Mouse (Mus musculus) CH12.LX (cell line): ENCODE measurements around the gene Fbxo11. TPM values are rescaled to one million over a fixed set of nuclear protein-coding genes. Genes with fewer than 3 reads are reported as not detected.
"Not testable (repeated sequence)": the region's sequence is repeated elsewhere in the genome, so short reads cannot be mapped to it uniquely, and the experiment has no call there.

Experiments
- DNase-seq: peaks from one replicate; pipeline ENCODE4 v3.0.0-alpha.2; 2013; ENCODE audit errors: extremely low read depth
- H3K27ac ChIP-seq: 2 replicates; pipeline ENCODE4 v1.5.1; 2012; ENCODE audit warnings: low read depth, mild to moderate bottlenecking, control low read depth, moderate library complexity; ENCODE audit not compliant: insufficient read depth
- H3K27me3 ChIP-seq: replicated peaks from 2 replicates; pipeline ENCODE3; 2012; ENCODE audit warnings: inconsistent platforms
- H3K36me3 ChIP-seq, 2 experiments: replicated peaks in 1 of 2; 2 replicates each; pipeline versions ENCODE3 to v1.6.1; 2012; ENCODE audit warnings: inconsistent platforms in 1 of 2, low read length in 1 of 2, mild to moderate bottlenecking in 1 of 2, mixed read lengths in 1 of 2, moderate library complexity in 1 of 2; ENCODE audit not compliant: control insufficient read depth in 1 of 2, insufficient read depth in 1 of 2
- H3K4me1 ChIP-seq, 2 experiments: 2 replicates each; pipeline ENCODE4 v1.6.1; 2012; ENCODE audit warnings: inconsistent platforms in 1 of 2, moderate library complexity in 1 of 2; ENCODE audit not compliant: insufficient read depth in 2 of 2, control insufficient read depth in 1 of 2
- H3K4me2 ChIP-seq: 2 replicates; pipeline ENCODE4 v1.6.1; 2012; ENCODE audit warnings: low read depth, mild to moderate bottlenecking, control low read depth; ENCODE audit not compliant: poor library complexity, insufficient read depth, severe bottlenecking
- H3K4me3 ChIP-seq, 3 experiments: fragments of 150-350 bp in 1 of 3; sonication (generic) in 1 of 3; replicated peaks in 1 of 3; 2 replicates each; pipeline versions ENCODE3 to v1.5.1; 2011 to 2012; ENCODE audit warnings: low read depth in 2 of 3, low read length in 2 of 3, mild to moderate bottlenecking in 2 of 3, moderate library complexity in 2 of 3, control low read depth in 1 of 3, improper control_type of control experiment in 1 of 3, inconsistent platforms in 1 of 3, mixed read lengths in 1 of 3; ENCODE audit not compliant: poor library complexity in 1 of 3
- H3K79me2 ChIP-seq: replicated peaks from 2 replicates; pipeline ENCODE4 v1.6.1; 2012; ENCODE audit warnings: mild to moderate bottlenecking, moderate library complexity; ENCODE audit not compliant: control insufficient read depth, poor library complexity, insufficient read depth, severe bottlenecking; ENCODE audit errors: extremely low read depth
- H3K9ac ChIP-seq: 2 replicates; pipeline ENCODE4 v1.6.1; 2012; ENCODE audit warnings: low read depth, mild to moderate bottlenecking, control low read depth, moderate library complexity; ENCODE audit not compliant: insufficient read depth
- H3K9me3 ChIP-seq: replicated peaks from 2 replicates; pipeline ENCODE3; 2012; ENCODE audit warnings: low read length, inconsistent platforms, mixed read lengths
- CTCF ChIP-seq, 2 experiments: IDR thresholded peaks in 1 of 2; conservative IDR thresholded peaks in 1 of 2; 2 replicates each; pipeline ENCODE4 v1.5.1; 2011 to 2012; ENCODE audit warnings: low read depth in 2 of 2, low read length in 2 of 2, improper control_type of control experiment in 1 of 2, inconsistent platforms in 1 of 2, mild to moderate bottlenecking in 1 of 2, moderate library complexity in 1 of 2
- E2F4 ChIP-seq: IDR thresholded peaks from 2 replicates; pipeline ENCODE4 v1.6.1; 2011; ENCODE audit warnings: low read depth, low read length, improper control_type of control experiment; ENCODE audit not compliant: insufficient replicate concordance
- ETS1 ChIP-seq: conservative IDR thresholded peaks from 2 replicates; pipeline ENCODE4 v1.6.1; 2012; ENCODE audit warnings: low read depth, mild to moderate bottlenecking, inconsistent platforms, low read length, improper control_type of control experiment, moderate library complexity
- GABPA ChIP-seq: IDR thresholded peaks from 2 replicates; pipeline ENCODE4 v1.6.1; 2012; ENCODE audit warnings: low read depth, low read length, improper control_type of control experiment, inconsistent platforms; ENCODE audit not compliant: insufficient replicate concordance
- KAT2A ChIP-seq: IDR thresholded peaks from 2 replicates; pipeline ENCODE4 v1.6.1; 2012; ENCODE audit warnings: low read length, improper control_type of control experiment, inconsistent platforms; ENCODE audit not compliant: insufficient replicate concordance
- MAFK ChIP-seq: IDR thresholded peaks from 2 replicates; pipeline ENCODE4 v1.6.1; 2011; ENCODE audit warnings: low read length, improper control_type of control experiment; ENCODE audit not compliant: insufficient replicate concordance
- MAX ChIP-seq: IDR thresholded peaks from 2 replicates; pipeline ENCODE4 v1.6.1; 2011; ENCODE audit warnings: low read length, improper control_type of control experiment
- NRF1 ChIP-seq: IDR thresholded peaks from 2 replicates; pipeline ENCODE4 v1.6.1; 2014; ENCODE audit warnings: low read depth, mild to moderate bottlenecking, inconsistent platforms, low read length, improper control_type of control experiment, moderate library complexity
- PAX5 ChIP-seq: IDR thresholded peaks from 2 replicates; pipeline ENCODE4 v1.6.1; 2012; ENCODE audit warnings: low read length, inconsistent platforms, mixed read lengths
- POLR2A ChIP-seq: IDR thresholded peaks from 2 replicates; pipeline ENCODE4 v1.6.1; 2011; ENCODE audit warnings: low read depth, mild to moderate bottlenecking, improper control_type of control experiment, low read length
- POLR2AphosphoS2 ChIP-seq: IDR thresholded peaks from 2 replicates; pipeline ENCODE4 v1.6.1; 2011; ENCODE audit warnings: low read depth, low read length, improper control_type of control experiment
- TBP ChIP-seq: conservative IDR thresholded peaks from 2 replicates; pipeline ENCODE4 v1.6.1; 2011; ENCODE audit warnings: low read depth, low read length, improper control_type of control experiment
- USF1 ChIP-seq: IDR thresholded peaks from 2 replicates; pipeline ENCODE4 v1.6.1; 2014; ENCODE audit warnings: low read depth, mild to moderate bottlenecking, inconsistent platforms, low read length, improper control_type of control experiment
- USF2 ChIP-seq: conservative IDR thresholded peaks from 2 replicates; pipeline ENCODE4 v1.6.1; 2011; ENCODE audit warnings: low read depth, low read length, improper control_type of control experiment
- ZC3H11A ChIP-seq: IDR thresholded peaks from 2 replicates; pipeline ENCODE4 v1.6.1; 2012; ENCODE audit warnings: low read depth, mild to moderate bottlenecking, inconsistent platforms, low read length, improper control_type of control experiment
- ZNF384 ChIP-seq: IDR thresholded peaks from 2 replicates; pipeline ENCODE4 v1.6.1; 2012; ENCODE audit warnings: low read depth, low read length, improper control_type of control experiment, inconsistent platforms
- dilution Hi-C: fragments of 300-500 bp; cut with MboI; formaldehyde crosslinking; loops from 2 replicates; pipeline ENCODE4 v1.14.3; 2020; ENCODE audit warnings: low sequenced_read_pairs; ENCODE audit not compliant: extremely low pct_unique_long_range_greater_than_20kb, extremely low pct_ligation_motif_present
- in situ Hi-C: fragments of 300-500 bp; cut with MboI; formaldehyde crosslinking; loops from 3 replicates; pipeline ENCODE4 v1.14.3; 2019; ENCODE audit warnings: low sequenced_read_pairs, low pct_ligation_motif_present, low pct_unique_long_range_greater_than_20kb, mixed read lengths
- polyA plus RNA-seq: library from polyadenylated mRNA; unstranded; fragments of >175 nt; gene quantifications from 2 replicates; pipeline ENCODE4 v1.2.1, GENCODE M21; 2012; ENCODE audit warnings: low read depth; ENCODE audit not compliant: insufficient read length
- total RNA-seq, 2 experiments: library from RNA; depleted of rRNA; stranded (reverse); fragments of 300-350 nt in 1 of 2; fragments of >200 nt in 1 of 2; gene quantifications; 2 replicates each; pipeline ENCODE4 v1.2.3; 2012 to 2014

The Fbxo11 gene
- total and polyA plus RNA-seq, 3 experiments, result 37.6 to 61.8 (median 61.0) TPM

DNA sequence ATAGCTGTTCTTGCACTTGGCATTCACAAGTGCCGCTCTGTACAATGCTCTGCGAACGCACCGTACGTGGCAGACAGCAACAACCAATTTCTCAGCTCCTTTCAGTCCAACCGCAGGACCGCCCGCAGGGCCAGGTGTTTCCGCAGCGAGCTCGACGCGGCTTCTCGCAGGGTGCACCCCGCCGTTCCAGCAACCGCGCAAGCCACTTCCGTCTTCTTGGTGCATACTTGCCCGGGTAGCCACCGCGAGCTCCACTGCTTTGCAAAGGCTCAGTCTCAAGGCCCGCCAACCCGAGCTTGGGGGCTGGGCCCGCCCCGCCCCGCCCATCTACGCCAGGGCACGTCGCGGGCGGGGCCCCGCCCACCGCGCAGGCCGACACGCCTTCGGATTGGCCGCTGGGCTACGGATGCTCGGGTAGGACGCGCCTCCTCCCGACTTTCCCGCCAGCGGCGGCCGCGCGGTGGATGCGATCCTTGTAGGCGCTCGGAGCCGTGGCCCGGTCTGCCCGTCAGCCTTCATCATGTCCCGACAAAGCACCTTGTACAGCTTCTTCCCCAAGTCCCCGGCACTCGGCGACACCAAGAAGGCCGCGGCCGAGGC, 90.4 kb downstream of the Fbxo11 start, which contains the start of gene Msh6 (continued):
- TF ChIP-seq USF1 (no peak), CTCF (conservative IDR thresholded peaks at IDR 0.05 in 1 of 2, IDR thresholded peaks at IDR 0.05 in 1 of 2; ENCODE audit: low read depth in 2 of 2, low read length in 2 of 2) (no peak), ZC3H11A (no peak), E2F4 (peak; percentile 86; the same call in 1 of the 2 replicates), KAT2A (0 out of 2 replicates have a peak, but pooled peaks have one; percentile 40), POLR2A (peak; percentile 89)

DNA sequence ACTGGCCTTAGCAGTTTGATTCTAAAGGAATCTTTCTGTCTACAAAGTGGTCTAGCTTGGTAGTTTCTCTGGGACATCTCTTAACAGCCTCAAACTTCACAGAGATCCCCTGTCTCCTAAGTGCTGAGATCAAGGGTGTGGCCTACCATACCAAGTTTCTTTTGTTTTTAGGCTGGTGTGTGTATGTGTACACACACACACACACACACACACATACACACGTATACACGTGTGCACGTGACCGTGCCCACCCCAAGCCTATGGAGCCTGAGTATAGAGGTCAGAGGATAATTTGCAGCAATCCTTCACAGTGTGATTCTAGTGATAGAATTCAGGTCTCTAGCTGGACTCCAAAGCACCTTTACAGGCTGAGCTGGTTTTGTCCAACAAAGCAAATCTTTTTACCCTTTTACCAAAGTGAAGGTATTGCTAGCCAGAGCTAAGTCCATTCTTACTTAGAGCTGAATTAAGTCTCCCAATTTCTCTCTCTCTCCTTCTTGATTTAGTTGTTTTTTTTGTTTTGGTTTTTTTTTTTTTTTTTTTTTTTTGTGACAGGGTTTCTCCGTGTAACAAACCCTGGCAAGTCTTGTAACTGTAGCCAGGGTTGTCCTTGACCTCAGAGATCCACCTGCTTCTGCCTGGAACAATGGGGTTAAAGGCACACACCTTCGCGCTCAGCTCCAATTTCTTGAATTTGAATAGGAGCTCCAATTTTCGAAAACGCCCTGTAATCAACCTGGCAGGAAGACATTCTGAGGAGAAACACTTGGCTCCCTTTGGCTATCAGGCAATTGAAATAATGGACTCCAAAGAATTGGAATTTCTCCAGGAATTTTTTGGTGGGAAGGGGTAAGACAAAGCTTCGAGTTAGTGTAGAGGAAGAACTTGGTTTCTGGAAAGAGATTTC, 91.6 kb downstream of the Fbxo11 start:
- Histone ChIP-seq H3K79me2 (peaks cover 34% of the 10 kb centered on the region), H3K36me3 (peaks cover 8 to 15% of the 10 kb centered on the region in 2 experiments), H3K9me3 (peaks cover 14% of the 10 kb centered on the region), H3K4me2 (peak overlapping the region; percentile 85; the same call in 1 of the 2 replicates), H3K9ac (no peak overlapping the region; the same call in 1 of the 2 replicates), H3K4me3 (no peak overlapping the region), H3K27me3 (no peaks in the 10 kb centered on the region), H3K27ac (no peak overlapping the region), H3K4me1 (peaks cover 9 to 25% of the 10 kb centered on the region in 2 experiments)
- in situ Hi-C loops (no loop called here), dilution Hi-C loops (no loop called here)
- no peak for DNase-seq
- TF ChIP-seq ZNF384, result peak; percentile 29
- no peak for TF ChIP-seq ETS1

DNA sequence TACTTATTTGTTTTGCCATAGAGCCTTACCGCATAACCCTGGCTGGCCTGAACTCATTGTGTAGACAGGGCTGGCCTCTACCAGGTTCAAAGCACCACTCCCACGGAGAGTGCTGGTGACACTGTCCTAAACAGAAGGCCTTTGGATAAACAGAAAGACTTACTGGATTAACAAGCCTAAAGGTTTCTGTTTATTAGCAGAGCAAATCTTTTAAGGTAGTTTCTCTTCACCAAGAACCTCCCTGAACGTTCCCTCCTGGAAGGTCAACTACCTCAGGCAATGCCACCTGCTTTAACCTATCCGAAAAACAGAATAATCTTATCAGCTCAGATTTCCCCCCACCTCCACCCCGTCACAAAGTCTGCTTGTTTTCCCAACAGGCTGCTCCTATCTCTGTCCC, 92.2 kb downstream of the Fbxo11 start:
- TF ChIP-seq CTCF (conservative IDR thresholded peaks at IDR 0.05 in 1 of 2, IDR thresholded peaks at IDR 0.05 in 1 of 2; ENCODE audit: low read depth in 2 of 2, low read length in 2 of 2) (no peak), MAX (no peak), MAFK (no peak), USF2 (no peak), TBP (no peak), NRF1 (no peak), PAX5 (no peak), POLR2AphosphoS2 (no peak), GABPA (no peak)
- H3K4me2 ChIP-seq, result no peak overlapping the region
- in situ Hi-C loops, result no loop called here
- dilution Hi-C loops, result no loop called here
- peaks cover 18% of the 10 kb centered on the region for H3K9me3 ChIP-seq
- H3K9ac ChIP-seq, result no peak overlapping the region
- peaks cover 6 to 18% of the 10 kb centered on the region in 2 experiments for H3K4me1 ChIP-seq
- no peak overlapping the region for H3K27ac ChIP-seq
- H3K36me3 ChIP-seq, result peaks cover 4 to 8% of the 10 kb centered on the region in 2 experiments
- DNase-seq, result no peak
- H3K4me3 ChIP-seq, result no peak overlapping the region
- no peaks in the 10 kb centered on the region for H3K27me3 ChIP-seq
- peaks cover 28% of the 10 kb centered on the region for H3K79me2 ChIP-seq

DNA sequence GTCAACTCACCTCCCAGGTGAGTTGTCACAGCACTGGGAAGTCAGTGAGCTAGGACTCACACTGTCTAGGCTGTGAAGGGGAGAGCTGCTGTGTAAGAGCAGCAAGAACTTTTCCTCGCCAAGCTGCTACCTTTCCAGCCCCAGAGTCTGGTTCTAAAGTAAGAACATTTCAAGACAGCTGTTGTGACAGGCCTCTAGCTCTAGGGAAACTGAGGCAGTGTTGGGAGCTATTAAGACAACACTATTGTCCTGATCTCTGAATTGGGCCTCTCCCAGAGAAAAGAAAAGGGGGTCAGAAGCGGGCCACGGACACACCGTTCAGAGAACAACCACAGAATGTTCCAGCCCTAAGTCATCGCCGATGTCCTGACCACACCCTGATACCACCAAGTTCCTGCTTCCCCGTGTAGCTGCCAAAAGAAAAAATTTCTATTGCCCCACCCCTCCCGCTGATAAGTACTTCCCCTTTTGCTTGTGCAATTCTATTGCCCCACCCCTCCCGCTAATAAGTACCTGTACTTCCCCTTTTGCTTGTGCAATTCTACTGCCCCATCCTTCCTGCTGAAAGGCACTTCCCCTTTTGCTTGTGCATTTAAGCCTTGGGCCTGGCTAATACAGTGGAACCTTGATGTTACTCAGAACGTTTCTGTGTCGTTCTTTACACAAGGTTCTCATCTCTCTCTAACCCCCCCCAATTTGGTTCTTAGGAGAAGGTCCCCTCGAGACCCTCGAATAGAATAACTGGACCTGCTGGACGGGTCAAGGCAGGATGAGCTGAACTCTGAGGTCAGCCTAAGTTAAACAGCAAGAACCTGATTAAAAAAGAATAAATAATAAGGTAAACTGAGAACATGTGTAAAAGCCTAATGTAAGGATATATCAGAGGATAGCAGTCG, 93.1 kb downstream of the Fbxo11 start:
- in situ Hi-C loops, H3K36me3 ChIP-seq, dilution Hi-C loops, H3K4me3 ChIP-seq, H3K9ac ChIP-seq, H3K27me3 ChIP-seq, DNase-seq, H3K4me2 ChIP-seq: not testable (repeated sequence)
- Histone ChIP-seq H3K9me3 (peaks cover 20% of the 10 kb centered on the region), H3K27ac (0 out of 2 replicates have a peak overlapping the region, but pooled peaks have one; percentile 24), H3K79me2 (peaks cover 18% of the 10 kb centered on the region), H3K4me1 (peaks cover 0 to 12% of the 10 kb centered on the region in 2 experiments; a peak in 3 of 4 replicates)
